Mouse (Mus musculus): ENCODE data around the gene Gm49318. TPM values are rescaled to one million over a fixed set of nuclear protein-coding genes. Genes with fewer than 3 reads are reported as not detected.

Gene Gm49318
- polyA plus RNA-seq, 1 experiment from 2014 or later: not detected

DNA sequence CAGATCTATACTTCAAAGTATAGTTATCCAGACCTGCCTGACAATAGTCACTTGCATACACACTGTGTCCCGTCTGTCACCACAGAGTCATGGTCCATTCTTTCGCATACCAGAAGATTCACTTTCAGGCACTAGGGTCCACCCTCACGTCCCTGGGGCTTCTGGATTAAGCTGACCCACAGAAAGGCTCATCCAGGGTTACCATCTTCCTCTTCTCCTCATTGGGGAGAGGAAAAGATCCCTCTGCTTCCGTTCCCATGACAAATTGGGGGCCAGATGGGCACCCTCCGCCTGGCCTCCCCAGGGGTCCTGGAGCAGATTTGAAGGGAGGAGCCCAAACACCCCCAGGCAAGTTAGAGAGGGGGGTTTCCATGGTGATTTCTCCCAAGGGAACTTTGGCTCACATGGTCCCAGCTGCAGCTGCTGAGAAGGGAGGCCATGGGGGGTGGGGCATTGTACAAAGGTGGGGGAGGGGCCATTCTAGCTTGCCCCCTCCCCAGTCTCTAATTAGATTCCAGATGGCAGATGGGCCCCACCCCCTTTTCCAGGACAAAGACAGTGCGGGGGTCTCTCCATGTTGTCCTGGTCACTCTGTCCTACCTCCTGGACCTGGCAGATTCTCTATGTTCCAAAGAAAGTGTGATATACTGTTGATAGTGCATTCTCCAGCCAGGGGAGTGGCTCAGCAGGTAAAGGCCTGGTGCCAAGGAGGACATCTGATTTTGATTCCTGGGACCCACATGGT lies 35.6 kb downstream of the Gm49318 start:
- ATAC-seq (ENCODE audit: insufficient read depth) (no peak), DNase-seq (no peak)
- H3K36me3 ChIP-seq (ENCODE audit: insufficient read depth): no peaks in the 10 kb centered on the region
- H3K9me3 ChIP-seq (ENCODE audit: low read depth, low read length): no peaks in the 10 kb centered on the region
- no peak overlapping the region for H3K9ac ChIP-seq
- H3K27me3 ChIP-seq (ENCODE audit: insufficient read depth, low read length): no peaks in the 10 kb centered on the region
- TF ChIP-seq CTCF (IDR thresholded peaks at IDR 0.05; ENCODE audit: low read depth): no peak
- H3K4me3 ChIP-seq (ENCODE audit: low read depth, low read length): no peak overlapping the region
- H3K27ac ChIP-seq (ENCODE audit: low read depth): no peak overlapping the region
- no peak overlapping the region for H3K4me2 ChIP-seq
- WGBS: 57% methylated on average over 6 of the region's 6 CpGs
- H3K4me1 ChIP-seq (ENCODE audit: insufficient read depth): no peaks in the 10 kb centered on the region

GRCm38 (mm10) chr9:22030386-22030785 lies 40.7 kb downstream of the Gm49318 start:
- TF ChIP-seq CTCF (IDR thresholded peaks at IDR 0.05; ENCODE audit: low read depth): no peak
- Histone ChIP-seq H3K9me3 (ENCODE audit: low read depth, low read length) (no peaks in the 10 kb centered on the region), H3K4me1 (ENCODE audit: insufficient read depth) (no peaks in the 10 kb centered on the region), H3K4me3 (ENCODE audit: low read depth, low read length) (no peak overlapping the region), H3K27me3 (ENCODE audit: insufficient read depth, low read length) (no peaks in the 10 kb centered on the region), H3K4me2 (no peak overlapping the region), H3K27ac (ENCODE audit: low read depth) (no peak overlapping the region), H3K9ac (no peak overlapping the region), H3K36me3 (ENCODE audit: insufficient read depth) (no peaks in the 10 kb centered on the region)
- ATAC-seq (ENCODE audit: insufficient read depth) (no peak), DNase-seq (no peak)
- WGBS: 86% methylated on average over 9 of the region's 9 CpGs

DNA sequence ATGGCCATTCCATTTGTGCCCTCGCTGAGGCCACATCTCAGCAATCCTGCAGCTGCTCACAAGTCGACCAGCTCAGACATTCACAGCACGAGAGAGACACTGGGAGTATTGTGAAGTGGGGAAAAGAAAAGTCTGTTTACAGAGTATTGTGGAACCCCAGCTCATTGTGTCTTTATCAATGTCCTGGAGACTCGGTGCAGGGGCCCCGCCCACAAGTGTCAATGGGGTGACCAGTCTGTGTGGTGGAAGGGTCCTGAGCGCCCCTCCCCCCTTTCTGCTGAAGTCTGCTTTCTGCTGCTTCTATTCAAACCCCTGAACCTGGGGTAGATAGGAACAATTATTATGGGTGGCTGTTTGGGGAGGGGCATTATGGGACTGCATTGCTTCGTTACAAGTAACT lies 42.6 kb downstream of the Gm49318 start:
- Histone ChIP-seq H3K27ac (ENCODE audit: low read depth) (no peak overlapping the region), H3K4me1 (ENCODE audit: insufficient read depth) (no peaks in the 10 kb centered on the region), H3K9me3 (ENCODE audit: low read depth, low read length) (no peaks in the 10 kb centered on the region), H3K27me3 (ENCODE audit: insufficient read depth, low read length) (no peaks in the 10 kb centered on the region), H3K36me3 (ENCODE audit: insufficient read depth) (no peaks in the 10 kb centered on the region), H3K4me2 (no peak overlapping the region), H3K9ac (no peak overlapping the region), H3K4me3 (ENCODE audit: low read depth, low read length) (no peak overlapping the region)
- no peak for ATAC-seq (ENCODE audit: insufficient read depth)
- TF ChIP-seq CTCF (IDR thresholded peaks at IDR 0.05; ENCODE audit: low read depth): no peak
- no peak for DNase-seq
- 41% methylated on average over 7 of the region's 7 CpGs for WGBS

GRCm38 (mm10) chr9:22024592-22024991 lies 46.5 kb downstream of the Gm49318 start:
- no peak overlapping the region for H3K4me2 ChIP-seq
- no peaks in the 10 kb centered on the region for H3K9me3 ChIP-seq (ENCODE audit: low read depth, low read length)
- H3K9ac ChIP-seq: no peak overlapping the region
- ATAC-seq (ENCODE audit: insufficient read depth) (no peak), DNase-seq (no peak)
- TF ChIP-seq CTCF (IDR thresholded peaks at IDR 0.05; ENCODE audit: low read depth): no peak
- 36% methylated on average over 8 of the region's 8 CpGs for WGBS
- no peak overlapping the region for H3K27ac ChIP-seq (ENCODE audit: low read depth)
- H3K36me3 ChIP-seq (ENCODE audit: insufficient read depth): no peaks in the 10 kb centered on the region
- no peaks in the 10 kb centered on the region for H3K4me1 ChIP-seq (ENCODE audit: insufficient read depth)
- H3K4me3 ChIP-seq (ENCODE audit: low read depth, low read length): no peak overlapping the region
- no peaks in the 10 kb centered on the region for H3K27me3 ChIP-seq (ENCODE audit: insufficient read depth, low read length)

- no peaks in the 10 kb centered on the region for H3K9me3 ChIP-seq (ENCODE audit: low read depth, low read length)
- H3K36me3 ChIP-seq (ENCODE audit: insufficient read depth): peaks cover 25% of the 10 kb centered on the region
- no peak for ATAC-seq (ENCODE audit: insufficient read depth)
- no peaks in the 10 kb centered on the region for H3K27me3 ChIP-seq (ENCODE audit: insufficient read depth, low read length)
- no peaks in the 10 kb centered on the region for H3K4me1 ChIP-seq (ENCODE audit: insufficient read depth)
- 65% methylated on average over 7 of the region's 7 CpGs for WGBS
- no peak overlapping the region for H3K9ac ChIP-seq
- no peak overlapping the region for H3K4me2 ChIP-seq
- H3K4me3 ChIP-seq (ENCODE audit: low read depth, low read length): no peak overlapping the region
- no peak for TF ChIP-seq CTCF (IDR thresholded peaks at IDR 0.05; ENCODE audit: low read depth)
- no peak for DNase-seq
- no peak overlapping the region for H3K27ac ChIP-seq (ENCODE audit: low read depth)
These were observed 53.7 kb downstream of the Gm49318 start for GRCm38 (mm10) chr9:22017208-22017825.

DNA sequence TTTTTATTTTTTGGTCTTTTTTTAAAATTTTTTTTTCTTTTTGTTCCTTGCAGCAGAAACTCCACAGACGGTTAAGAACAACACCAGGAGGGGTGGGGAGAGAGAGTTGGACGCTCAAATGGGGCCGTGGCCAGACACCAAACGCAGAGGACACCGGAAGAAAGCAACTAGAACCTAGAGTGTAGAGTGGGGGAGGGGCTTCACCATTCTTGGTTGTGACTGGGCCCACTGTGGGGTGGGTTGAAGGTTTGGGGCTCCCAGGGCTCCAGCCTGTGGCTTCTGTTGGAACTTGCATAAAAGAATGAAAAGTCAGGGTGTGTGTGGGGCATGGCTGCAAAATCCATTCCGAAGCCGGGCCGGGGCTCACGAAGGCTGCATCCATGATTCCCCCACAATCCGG lies 54.8 kb downstream of the Gm49318 start:
- no peak overlapping the region for H3K4me2 ChIP-seq
- TF ChIP-seq CTCF (IDR thresholded peaks at IDR 0.05; ENCODE audit: low read depth): no peak
- H3K27me3 ChIP-seq (ENCODE audit: insufficient read depth, low read length): no peaks in the 10 kb centered on the region
- H3K36me3 ChIP-seq (ENCODE audit: insufficient read depth): peaks cover 36% of the 10 kb centered on the region
- WGBS: 65% methylated on average over 10 of the region's 10 CpGs
- no peak overlapping the region for H3K9ac ChIP-seq
- DNase-seq (no peak), ATAC-seq (ENCODE audit: insufficient read depth) (no peak)
- H3K9me3 ChIP-seq (ENCODE audit: low read depth, low read length): no peaks in the 10 kb centered on the region
- no peak overlapping the region for H3K4me3 ChIP-seq (ENCODE audit: low read depth, low read length)
- no peaks in the 10 kb centered on the region for H3K4me1 ChIP-seq (ENCODE audit: insufficient read depth)
- no peak overlapping the region for H3K27ac ChIP-seq (ENCODE audit: low read depth)

GRCm38 (mm10) chr9:22012731-22013130 lies 58.3 kb downstream of the Gm49318 start:
- ATAC-seq (ENCODE audit: insufficient read depth): no peak

More at GRCm38 (mm10) chr9:22012731-22013130, 58.3 kb downstream of the Gm49318 start:
- Histone ChIP-seq H3K27ac (ENCODE audit: low read depth) (no peak overlapping the region), H3K4me2 (no peak overlapping the region), H3K9me3 (ENCODE audit: low read depth, low read length) (no peaks in the 10 kb centered on the region), H3K4me1 (ENCODE audit: insufficient read depth) (no peaks in the 10 kb centered on the region), H3K9ac (no peak overlapping the region), H3K36me3 (ENCODE audit: insufficient read depth) (peaks cover 71% of the 10 kb centered on the region), H3K27me3 (ENCODE audit: insufficient read depth, low read length) (no peaks in the 10 kb centered on the region), H3K4me3 (ENCODE audit: low read depth, low read length) (no peak overlapping the region)
- no peak for DNase-seq
- no peak for TF ChIP-seq CTCF (IDR thresholded peaks at IDR 0.05; ENCODE audit: low read depth)
- WGBS: 88% methylated on average over 13 of the region's 13 CpGs

Measured in lung, embryonic 14.5 days (tissue).